8 mouse cellular contexts compared by ENCODE assay signal in genomic region chr14:57525388-57526049, GRCm38 (mm10). TPM values are rescaled to one million over a fixed set of nuclear protein-coding genes. Genes with fewer than 3 reads are reported as not detected.
DNase-seq lines count a peak whose midpoint lies in the region; ATAC-seq lines count a peak whose summit lies in the region.

No protein-coding gene starts in this region.

- peak; percentile 59 for ATAC-seq in inflammation-experienced regulatory T-cells, adult 6 months

- H3K4me1 ChIP-seq in megakaryocyte, embryonic 14.5 days: peaks cover 55% of the 10 kb centered on the region

- no peaks in the 10 kb centered on the region for H3K36me3 ChIP-seq in megakaryocyte, embryonic 14.5 days (replicated peaks; ENCODE audit: low read length)

- H3K27me3 ChIP-seq in megakaryocyte, embryonic 14.5 days (replicated peaks): peaks cover 43% of the 10 kb centered on the region

- peak overlapping the region; percentile 93 for H3K4me3 ChIP-seq in megakaryocyte, embryonic 14.5 days (replicated peaks)

- peak; percentile 65 for DNase-seq in WW6 (ENCODE audit: low read depth, low spot score)
- DNase-seq in cerebellum, postnatal 14 days: peak; percentile 86 to 87
- peak; percentile 38 for DNase-seq in gastrocnemius, adult 18-20 months (ENCODE audit: low spot score)
- peak; percentile 72 to 78 for DNase-seq in left cerebral cortex, postnatal 14 days (ENCODE audit: low spot score in 2 of 2)
- DNase-seq in right cerebral cortex, postnatal 10 days (ENCODE audit: low spot score in 2 of 2): peak; percentile 84 to 89
- peak; percentile 70 to 75 for DNase-seq in urinary bladder, postnatal 36 days (ENCODE audit: low spot score in 2 of 2)

- peaks cover 12% of the 10 kb centered on the region for H3K9me3 ChIP-seq in megakaryocyte, embryonic 14.5 days

- intact Hi-C loops in left cerebral cortex, postnatal 14 days (cut with DNase I): loop anchor here (5.0 kb wide), 1 partner anchor 47 kb away; the partner anchor contains the start of gene Eef1akmt1

RNA-seq across cellular contexts. Expression of gene Il17d, which starts 0.9 kb away (rescaled TPM):
- 1 to 10 TPM; 1.4 to 1.6 TPM for total RNA-seq in gastrocnemius, adult 18-20 months (2021)
- not detected for polyA plus RNA-seq in inflammation-experienced regulatory T-cells, adult 6 months (2017; shearing (Covaris generic))
- 10 to 100 TPM; 13.3 to 14.0 TPM for total RNA-seq in left cerebral cortex, postnatal 14 days (2021)
- polyA plus RNA-seq in megakaryocyte, embryonic 14.5 days (2012; ENCODE audit: insufficient read depth, low replicate concordance): not detected in 2 replicates

RNA-seq across cellular contexts. Expression of gene Eef1akmt1, which starts 45.9 kb away (rescaled TPM):
- 10 to 100 TPM; 45.1 to 47.3 TPM for total RNA-seq in gastrocnemius, adult 18-20 months (2021)
- 100 to 1,000 TPM in 2 of 3 experiments, 10 to 100 TPM in 1; 90.1 to 134 (median 126) TPM for polyA plus RNA-seq in inflammation-experienced regulatory T-cells, adult 6 months (2017; shearing (Covaris generic))
- total RNA-seq in left cerebral cortex, postnatal 14 days (2021): 10 to 100 TPM; 37.7 to 41.2 TPM
- 2.2 TPM in 1 of 2 replicates, not detected in the other for polyA plus RNA-seq in megakaryocyte, embryonic 14.5 days (2012; ENCODE audit: insufficient read depth, low replicate concordance)

Comparison
In these comparisons a context has a peak if more than half of its experiments do, and no peak if none do; other contexts are left out.
1. Peak in every context shown above with its lines: DNase-seq, ATAC-seq and H3K4me3 ChIP-seq.
2. RNA of gene Il17d, which starts 0.9 kb away (total RNA-seq): 13.3 to 14.0 TPM in left cerebral cortex, postnatal 14 days; 1.4 to 1.6 TPM in gastrocnemius, adult 18-20 months; every median in the first group is over 4 times any median in the second.